Comparison of ENCODE assay signal across 20 mouse cellular contexts in genomic region chr2:9182127-9182526, GRCm38 (mm10).
DNase-seq lines count a peak whose midpoint lies in the region; ATAC-seq and TF ChIP-seq lines count a peak whose summit lies in the region.
"Had no signal": no experiment of that assay in that cellular context is flagged by ENCODE, and none has a peak within 500 bp of the region (broad histone marks: within the 10 kb centered on the region; RNA-seq: fewer than 3 reads in every experiment).

No protein-coding gene starts in this region.

- H3K36me3 ChIP-seq in heart, embryonic 14.5 days (ENCODE audit: control insufficient read depth, insufficient read depth, low read length) = no peaks in the 10 kb centered on the region
- H3K36me3 ChIP-seq in midbrain, embryonic 14.5 days (ENCODE audit: control insufficient read depth, insufficient read depth, low read length) = no peaks in the 10 kb centered on the region
- no peaks in the 10 kb centered on the region for H3K36me3 ChIP-seq in midbrain, postnatal 0 days (ENCODE audit: insufficient read depth, low read length)
- H3K36me3 ChIP-seq: forebrain, embryonic 12.5 days; heart, embryonic 13.5 days; limb, embryonic 12.5 days; midbrain, embryonic 12.5 days; neural tube, embryonic 13.5 days had no signal

- no peak for TF ChIP-seq CTCF in midbrain, postnatal 0 days (IDR thresholded peaks at IDR 0.05)

- no peaks in the 10 kb centered on the region for H3K27me3 ChIP-seq in heart, embryonic 14.5 days (ENCODE audit: control insufficient read depth, insufficient read depth, low read length)
- no peaks in the 10 kb centered on the region for H3K27me3 ChIP-seq in midbrain, embryonic 14.5 days (ENCODE audit: control insufficient read depth, insufficient read depth, low read length)
- H3K27me3 ChIP-seq in midbrain, postnatal 0 days (ENCODE audit: insufficient read depth, low read length) = no peaks in the 10 kb centered on the region
- H3K27me3 ChIP-seq: forebrain, embryonic 12.5 days; heart, embryonic 13.5 days; limb, embryonic 12.5 days; midbrain, embryonic 12.5 days; neural tube, embryonic 13.5 days had no signal

- no peaks in the 10 kb centered on the region for H3K9me3 ChIP-seq in heart, embryonic 14.5 days (ENCODE audit: control insufficient read depth, low read length)
- H3K9me3 ChIP-seq in midbrain, embryonic 14.5 days (ENCODE audit: control insufficient read depth, low read length) = no peaks in the 10 kb centered on the region
- no peaks in the 10 kb centered on the region for H3K9me3 ChIP-seq in midbrain, postnatal 0 days (ENCODE audit: low read length)
- H3K9me3 ChIP-seq: forebrain, embryonic 12.5 days; heart, embryonic 13.5 days; limb, embryonic 12.5 days; midbrain, embryonic 12.5 days; neural tube, embryonic 13.5 days had no signal

- peak; percentile 54; the same call in 1 of the 2 replicates for ATAC-seq in heart, embryonic 14.5 days (ENCODE audit: insufficient number of reproducible peaks, insufficient read depth, low FRiP score, low read depth)
- ATAC-seq in midbrain, embryonic 14.5 days (ENCODE audit: low FRiP score, low TSS enrichment) = no peak
- ATAC-seq in midbrain, postnatal 0 days (ENCODE audit: low FRiP score) = no peak

- no peak overlapping the region for H3K4me2 ChIP-seq in heart, embryonic 14.5 days (ENCODE audit: low read length)
- no peak overlapping the region for H3K4me2 ChIP-seq in midbrain, embryonic 14.5 days (ENCODE audit: low read length)
- H3K4me2 ChIP-seq in midbrain, postnatal 0 days (ENCODE audit: low read depth, low read length, poor library complexity, severe bottlenecking) = no peak overlapping the region
- H3K4me2 ChIP-seq: forebrain, embryonic 12.5 days; heart, embryonic 13.5 days; hindbrain, embryonic 14.5 days; limb, embryonic 12.5 days; midbrain, embryonic 12.5 days; neural tube, embryonic 13.5 days had no signal

- H3K4me3 ChIP-seq in heart, embryonic 14.5 days (ENCODE audit: control insufficient read depth in 1 of 2, insufficient read depth in 1 of 2, low read depth in 1 of 2, low read length in 2 of 2) = no peak overlapping the region
- H3K4me3 ChIP-seq in midbrain, embryonic 14.5 days (replicated peaks; ENCODE audit: low read depth, low read length) = no peak overlapping the region
- no peak overlapping the region for H3K4me3 ChIP-seq in midbrain, postnatal 0 days (ENCODE audit: low read depth, low read length)
- H3K4me3 ChIP-seq: forebrain, embryonic 12.5 days; heart, embryonic 13.5 days; limb, embryonic 12.5 days; midbrain, embryonic 12.5 days; neural tube, embryonic 13.5 days had no signal

- peaks cover 0 to 2% of the 10 kb centered on the region in 2 experiments; a peak in 1 of 4 replicates for H3K4me1 ChIP-seq in heart, embryonic 14.5 days (ENCODE audit: control insufficient read depth in 2 of 2, insufficient read depth in 2 of 2, low read length in 2 of 2)
- no peaks in the 10 kb centered on the region for H3K4me1 ChIP-seq in midbrain, embryonic 14.5 days (ENCODE audit: control insufficient read depth, insufficient read depth, low read length)
- no peaks in the 10 kb centered on the region for H3K4me1 ChIP-seq in midbrain, postnatal 0 days (ENCODE audit: insufficient read depth, low read length)
- H3K4me1 ChIP-seq: forebrain, embryonic 12.5 days; limb, embryonic 12.5 days; midbrain, embryonic 12.5 days; neural tube, embryonic 13.5 days had no signal

- no peak for DNase-seq in heart, adult 9 months (ENCODE audit: low spot score in 2 of 2)
- DNase-seq in kidney, postnatal 10 days = peak; percentile 6
- no peak for DNase-seq in kidney, adult 18-20 months
- peak; percentile 7 for DNase-seq in midbrain, embryonic 14.5 days
- DNase-seq in midbrain, postnatal 0 days (ENCODE audit: low spot score) = no peak
- DNase-seq in thymus, postnatal 4 days = no peak
- DNase-seq: adrenal gland, postnatal 14 days; cerebellum, adult 11 months; cerebellum, postnatal 36 days; gastrocnemius, postnatal 10 days; kidney, adult 9 months; thymus, postnatal 14 days had no signal

- H3K9ac ChIP-seq in heart, embryonic 14.5 days (ENCODE audit: low read length) = no peak overlapping the region
- no peak overlapping the region for H3K9ac ChIP-seq in midbrain, embryonic 14.5 days (replicated peaks; ENCODE audit: low read length)
- no peak overlapping the region for H3K9ac ChIP-seq in midbrain, postnatal 0 days (replicated peaks; ENCODE audit: low read length, poor library complexity, severe bottlenecking)
- H3K9ac ChIP-seq: forebrain, embryonic 12.5 days; heart, embryonic 13.5 days; hindbrain, embryonic 14.5 days; limb, embryonic 12.5 days; liver, embryonic 14.5 days; midbrain, embryonic 12.5 days; neural tube, embryonic 13.5 days had no signal

- WGBS in heart, embryonic 14.5 days = 18% methylated on average over 5 of the region's 5 CpGs
- 80% methylated on average over 5 of the region's 5 CpGs for WGBS in midbrain, embryonic 14.5 days
- WGBS in midbrain, postnatal 0 days = 67% methylated on average over 5 of the region's 5 CpGs

- H3K27ac ChIP-seq in heart, embryonic 14.5 days (replicated peaks in 1 of 2; ENCODE audit: control insufficient read depth in 1 of 2, insufficient read depth in 1 of 2, low read depth in 2 of 2, low read length in 2 of 2) = no peak overlapping the region
- no peak overlapping the region for H3K27ac ChIP-seq in midbrain, embryonic 14.5 days (replicated peaks; ENCODE audit: low read depth, low read length)
- no peak overlapping the region for H3K27ac ChIP-seq in midbrain, postnatal 0 days (ENCODE audit: low read depth, low read length)
- H3K27ac ChIP-seq: forebrain, embryonic 12.5 days; heart, embryonic 13.5 days; hindbrain, embryonic 14.5 days; limb, embryonic 12.5 days; liver, embryonic 14.5 days; midbrain, embryonic 12.5 days; neural tube, embryonic 13.5 days had no signal

Comparison
In these comparisons a context has a peak if more than half of its experiments do, and no peak if none do; other contexts are left out.
1. DNase-seq: peak in kidney, postnatal 10 days (single experiment) and midbrain, embryonic 14.5 days (single experiment); none in heart, adult 9 months (0 of 2), kidney, adult 18-20 months (single experiment), midbrain, postnatal 0 days (single experiment) and thymus, postnatal 4 days (single experiment).